Mouse (Mus musculus): ENCODE results near the gene Col28a1.

DNA sequence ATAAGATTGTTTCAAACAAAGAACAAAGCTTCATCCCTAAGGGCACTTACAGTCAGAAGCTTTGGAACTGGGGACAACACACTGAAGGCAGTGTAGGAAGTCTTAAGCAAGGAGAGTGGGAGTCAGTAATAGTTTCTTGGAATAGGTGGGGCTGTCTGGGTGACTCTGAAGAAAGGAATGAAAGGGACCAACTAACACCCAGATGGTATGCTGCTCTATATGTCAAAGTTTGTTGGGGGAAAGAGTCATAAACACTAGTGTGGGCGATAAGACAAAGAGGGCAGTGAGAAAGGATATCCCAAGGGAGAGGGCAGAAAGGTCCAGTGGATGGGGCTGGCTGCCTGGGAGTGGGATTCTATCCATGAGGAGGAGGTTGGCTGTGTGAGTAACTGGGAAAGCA lies 20.3 kb downstream of the Col28a1 start:
- no peak for TF ChIP-seq TCF12 (IDR thresholded peaks at IDR 0.05; ENCODE audit: low read depth, low read length)
- TF ChIP-seq CTCF (IDR thresholded peaks at IDR 0.05 in 2 of 3, conservative IDR thresholded peaks at IDR 0.05 in 1 of 3; ENCODE audit: control insufficient read depth in 1 of 3, insufficient read depth in 1 of 3, low read depth in 2 of 3, low read length in 3 of 3, poor library complexity in 1 of 3, severe bottlenecking in 1 of 3), result no peak
- no peak for TF ChIP-seq MEF2A (IDR thresholded peaks at IDR 0.05; ENCODE audit: extremely low read depth, insufficient replicate concordance, low read depth, low read length, poor library complexity, severe bottlenecking)

Measured in MEL (cell line).